Mouse (Mus musculus): ENCODE results near the gene Rasa3. TPM values are rescaled to one million over a fixed set of nuclear protein-coding genes. Genes with fewer than 3 reads are reported as not detected.

Gene Rasa3
- polyA plus RNA-seq, 1 experiment: 39.6 TPM

DNA sequence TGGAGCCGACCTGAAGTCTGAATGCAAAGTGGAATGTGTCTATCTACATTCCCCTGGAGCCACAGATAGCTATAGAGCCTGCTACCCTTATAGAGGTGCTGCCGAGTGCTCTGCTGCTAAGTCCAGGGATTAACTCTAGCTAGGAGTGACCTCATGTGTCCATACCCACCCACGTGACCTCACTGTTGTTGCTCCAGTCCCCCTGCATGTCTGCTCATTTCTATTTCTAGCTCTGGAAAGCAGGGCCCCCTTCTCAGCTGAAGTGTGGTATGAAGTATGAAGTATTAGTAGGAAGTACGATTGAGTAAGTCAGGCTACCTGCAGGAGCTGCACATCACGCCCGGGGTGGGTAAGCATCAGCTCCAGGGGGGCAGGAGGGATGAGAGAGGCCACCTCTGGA, 79.6 kb downstream of the Rasa3 start:
- H3ac ChIP-seq (ENCODE audit: control insufficient read depth, insufficient read length): no peak overlapping the region
- no peaks in the 10 kb centered on the region for H3K79me2 ChIP-seq (ENCODE audit: control insufficient read depth, insufficient read depth)
- no peak overlapping the region for H3K4me3 ChIP-seq
- H3K4me2 ChIP-seq (ENCODE audit: low read depth): no peak overlapping the region
- peaks cover 15% of the 10 kb centered on the region for H3K36me3 ChIP-seq (ENCODE audit: control insufficient read depth, insufficient read depth)
- no peak for TF ChIP-seq CEBPB (IDR thresholded peaks at IDR 0.05; ENCODE audit: insufficient read depth, poor library complexity, severe bottlenecking)
- TF ChIP-seq TCF12 (IDR thresholded peaks at IDR 0.05; ENCODE audit: insufficient read depth, poor library complexity, severe bottlenecking): no peak
- no peak for TF ChIP-seq SRF (IDR thresholded peaks at IDR 0.05; ENCODE audit: control insufficient read depth, insufficient read length, low read depth)
- no peak for TF ChIP-seq MYOD1 (IDR thresholded peaks at IDR 0.05; ENCODE audit: control insufficient read depth in 1 of 3, insufficient read length in 2 of 3, low read depth in 2 of 3)
- no peak for TF ChIP-seq POLR2AphosphoS2 (IDR thresholded peaks at IDR 0.05; ENCODE audit: insufficient read length, low read depth)
- TF ChIP-seq USF1 (IDR thresholded peaks at IDR 0.05; ENCODE audit: low read depth): no peak
- no peaks in the 10 kb centered on the region for H3K27me3 ChIP-seq (ENCODE audit: control insufficient read depth, insufficient read depth, insufficient read length)

DNA sequence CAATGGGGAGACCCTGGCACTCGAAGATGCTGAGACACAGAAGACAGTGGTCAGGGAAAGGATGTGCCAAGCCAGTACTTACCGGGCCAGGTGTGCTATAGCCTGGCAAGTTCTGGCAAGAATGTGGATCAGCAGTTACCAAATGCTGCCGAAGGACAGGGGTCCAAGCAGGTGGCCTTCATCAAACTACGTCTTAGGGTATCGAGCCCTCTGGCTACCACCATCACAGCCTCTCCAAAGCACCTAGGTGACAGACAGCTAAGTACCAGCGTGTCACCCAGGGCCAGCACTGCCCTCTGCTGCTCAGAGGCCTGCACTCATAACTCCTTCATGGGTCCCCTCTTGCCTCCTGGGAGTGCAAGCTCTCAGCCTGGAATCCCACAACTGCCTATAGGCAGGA, 81.5 kb downstream of the Rasa3 start:
- peaks cover 10% of the 10 kb centered on the region for H3K36me3 ChIP-seq (ENCODE audit: control insufficient read depth, insufficient read depth)
- TF ChIP-seq MYOD1 (IDR thresholded peaks at IDR 0.05; ENCODE audit: control insufficient read depth in 1 of 3, insufficient read length in 2 of 3, low read depth in 2 of 3): no peak
- TF ChIP-seq CEBPB (IDR thresholded peaks at IDR 0.05; ENCODE audit: insufficient read depth, poor library complexity, severe bottlenecking): no peak
- TF ChIP-seq POLR2A (IDR thresholded peaks at IDR 0.05; ENCODE audit: insufficient read length, low read depth): no peak
- TF ChIP-seq POLR2AphosphoS2 (IDR thresholded peaks at IDR 0.05; ENCODE audit: insufficient read length, low read depth): no peak
- TF ChIP-seq E2F4 (IDR thresholded peaks at IDR 0.05; ENCODE audit: insufficient read depth): no peak
- no peak for TF ChIP-seq MYOG (IDR thresholded peaks at IDR 0.05; ENCODE audit: control insufficient read depth in 1 of 3, insufficient read depth in 1 of 3, insufficient read length in 2 of 3, low read depth in 2 of 3)
- TF ChIP-seq MAX (IDR thresholded peaks at IDR 0.05; ENCODE audit: low read depth): no peak
- TF ChIP-seq TCF12 (IDR thresholded peaks at IDR 0.05; ENCODE audit: insufficient read depth, poor library complexity, severe bottlenecking): no peak
- TF ChIP-seq REST (IDR thresholded peaks at IDR 0.05; ENCODE audit: insufficient read depth, insufficient read length): no peak
- no peak for TF ChIP-seq USF1 (IDR thresholded peaks at IDR 0.05; ENCODE audit: low read depth)
- TF ChIP-seq TCF3 (IDR thresholded peaks at IDR 0.05; ENCODE audit: insufficient read length, low read depth): no peak
- TF ChIP-seq SRF (IDR thresholded peaks at IDR 0.05; ENCODE audit: control insufficient read depth, insufficient read length, low read depth): no peak
- H3ac ChIP-seq (ENCODE audit: control insufficient read depth, insufficient read length): no peak overlapping the region
- no peaks in the 10 kb centered on the region for H3K79me2 ChIP-seq (ENCODE audit: control insufficient read depth, insufficient read depth)
- no peak overlapping the region for H3K4me3 ChIP-seq
- no peak overlapping the region for H3K4me2 ChIP-seq (ENCODE audit: low read depth)
- no peaks in the 10 kb centered on the region for H3K27me3 ChIP-seq (ENCODE audit: control insufficient read depth, insufficient read depth, insufficient read length)

DNA sequence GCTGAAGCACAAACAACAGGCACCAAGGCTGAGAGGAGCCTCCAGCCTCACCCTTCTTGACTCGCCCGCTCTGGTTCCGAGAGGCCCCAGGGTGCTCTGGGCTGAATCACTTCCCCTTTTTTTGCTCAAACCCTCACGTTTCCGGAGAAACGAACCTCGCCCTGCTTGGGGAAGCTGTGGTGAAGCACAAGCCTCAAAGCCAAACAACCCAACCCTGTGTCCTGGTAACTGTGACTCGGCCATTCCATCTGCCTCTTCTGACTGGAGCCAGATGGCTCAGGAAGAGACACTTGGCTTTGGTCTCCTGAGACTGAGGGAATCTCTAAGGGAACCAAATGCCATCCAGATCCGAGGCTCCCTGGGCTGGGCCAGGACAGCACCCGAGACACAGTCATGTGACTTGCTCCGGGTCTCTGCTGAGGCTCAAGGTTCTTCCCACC, 82.5 kb downstream of the Rasa3 start:
- peaks cover 10% of the 10 kb centered on the region for H3K36me3 ChIP-seq (ENCODE audit: control insufficient read depth, insufficient read depth)
- H3ac ChIP-seq (ENCODE audit: control insufficient read depth, insufficient read length): no peak overlapping the region
- peak overlapping the region; percentile 37 for H3K4me2 ChIP-seq (ENCODE audit: low read depth)
- no peak overlapping the region for H3K4me3 ChIP-seq
- TF ChIP-seq TCF3 (IDR thresholded peaks at IDR 0.05; ENCODE audit: insufficient read length, low read depth): no peak
- TF ChIP-seq E2F4 (IDR thresholded peaks at IDR 0.05; ENCODE audit: insufficient read depth): no peak
- TF ChIP-seq CEBPB (IDR thresholded peaks at IDR 0.05; ENCODE audit: insufficient read depth, poor library complexity, severe bottlenecking): no peak
- TF ChIP-seq USF1 (IDR thresholded peaks at IDR 0.05; ENCODE audit: low read depth): peak; percentile 27
- no peaks in the 10 kb centered on the region for H3K27me3 ChIP-seq (ENCODE audit: control insufficient read depth, insufficient read depth, insufficient read length)
- no peaks in the 10 kb centered on the region for H3K79me2 ChIP-seq (ENCODE audit: control insufficient read depth, insufficient read depth)

GRCm38 (mm10) chr8:13593340-13593739, 84.1 kb downstream of the Rasa3 start:
- Histone ChIP-seq H3K79me2 (ENCODE audit: control insufficient read depth, insufficient read depth) (no peaks in the 10 kb centered on the region), H3K4me2 (ENCODE audit: low read depth) (peak overlapping the region; percentile 21), H3K4me3 (no peak overlapping the region), H3K36me3 (ENCODE audit: control insufficient read depth, insufficient read depth) (peaks cover 10% of the 10 kb centered on the region), H3K27me3 (ENCODE audit: control insufficient read depth, insufficient read depth, insufficient read length) (no peaks in the 10 kb centered on the region), H3ac (ENCODE audit: control insufficient read depth, insufficient read length) (no peak overlapping the region)
- peak; percentile 12 to 95 (median 25) for TF ChIP-seq MYOD1 (IDR thresholded peaks at IDR 0.05; ENCODE audit: control insufficient read depth in 1 of 3, insufficient read length in 2 of 3, low read depth in 2 of 3)
- no peak for TF ChIP-seq MYOG (IDR thresholded peaks at IDR 0.05; ENCODE audit: control insufficient read depth in 1 of 3, insufficient read depth in 1 of 3, insufficient read length in 2 of 3, low read depth in 2 of 3)

DNA sequence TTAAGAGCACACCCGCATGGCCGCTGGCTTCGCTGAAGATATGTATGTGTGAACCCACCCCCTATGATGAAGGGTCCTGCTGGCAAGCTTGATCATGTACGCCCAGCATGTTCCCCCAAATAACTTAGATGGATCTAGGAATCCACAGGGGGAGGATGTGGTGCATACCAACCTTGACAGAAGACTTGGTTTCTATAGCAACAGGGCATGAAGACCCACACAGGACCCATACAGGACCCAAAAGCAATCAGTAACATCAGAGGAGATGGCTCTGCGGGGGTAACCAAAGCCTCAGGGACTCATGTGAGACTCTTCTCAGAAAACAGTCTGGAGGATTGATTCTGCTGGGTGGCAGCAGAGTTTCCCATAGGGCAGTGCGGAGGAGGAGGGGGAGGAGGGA, 86.2 kb downstream of the Rasa3 start:
- no peaks in the 10 kb centered on the region for H3K79me2 ChIP-seq (ENCODE audit: control insufficient read depth, insufficient read depth)
- no peak overlapping the region for H3K4me2 ChIP-seq (ENCODE audit: low read depth)
- H3K4me3 ChIP-seq: no peak overlapping the region
- no peaks in the 10 kb centered on the region for H3K27me3 ChIP-seq (ENCODE audit: control insufficient read depth, insufficient read depth, insufficient read length)
- no peak overlapping the region for H3ac ChIP-seq (ENCODE audit: control insufficient read depth, insufficient read length)
- H3K36me3 ChIP-seq (ENCODE audit: control insufficient read depth, insufficient read depth): peaks cover 9% of the 10 kb centered on the region
- TF ChIP-seq MYOD1 (IDR thresholded peaks at IDR 0.05; ENCODE audit: control insufficient read depth in 1 of 3, insufficient read length in 2 of 3, low read depth in 2 of 3) (no peak), SRF (IDR thresholded peaks at IDR 0.05; ENCODE audit: control insufficient read depth, insufficient read length, low read depth) (no peak), CEBPB (IDR thresholded peaks at IDR 0.05; ENCODE audit: insufficient read depth, poor library complexity, severe bottlenecking) (no peak), POLR2A (IDR thresholded peaks at IDR 0.05; ENCODE audit: insufficient read length, low read depth) (no peak), MAX (IDR thresholded peaks at IDR 0.05; ENCODE audit: low read depth) (no peak), USF1 (IDR thresholded peaks at IDR 0.05; ENCODE audit: low read depth) (no peak)
